Mouse (Mus musculus) CH12F3 (cell line): Measurements from ENCODE around the gene Ppm1h.

Experiments used
- in situ Hi-C: fragments of 300-500 bp; cut with MboI; formaldehyde crosslinking; loops from 2 replicates; pipeline ENCODE4 v1.14.3; 2020; ENCODE audit warnings: low sequenced_read_pairs

The Ppm1h gene

DNA sequence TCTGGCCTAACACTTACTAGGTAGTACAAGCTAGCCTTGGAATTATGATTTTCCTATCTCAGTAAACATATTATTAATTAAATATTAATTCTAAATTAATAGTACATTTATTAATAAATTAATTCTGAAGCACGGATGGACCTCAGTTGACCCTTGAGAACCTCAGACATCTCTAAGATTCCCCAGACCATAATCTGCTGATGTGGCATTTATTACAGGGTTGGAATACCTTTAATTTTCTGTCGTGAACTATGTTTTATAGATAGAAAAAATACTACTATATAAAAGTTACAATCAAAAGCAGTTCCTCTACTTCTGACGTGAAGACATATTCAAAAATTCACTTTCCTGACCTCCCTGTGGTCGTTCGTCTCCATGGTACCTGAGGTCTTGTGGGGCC lies 19.8 kb downstream of the Ppm1h start:
- in situ Hi-C loops = no loop called here

DNA sequence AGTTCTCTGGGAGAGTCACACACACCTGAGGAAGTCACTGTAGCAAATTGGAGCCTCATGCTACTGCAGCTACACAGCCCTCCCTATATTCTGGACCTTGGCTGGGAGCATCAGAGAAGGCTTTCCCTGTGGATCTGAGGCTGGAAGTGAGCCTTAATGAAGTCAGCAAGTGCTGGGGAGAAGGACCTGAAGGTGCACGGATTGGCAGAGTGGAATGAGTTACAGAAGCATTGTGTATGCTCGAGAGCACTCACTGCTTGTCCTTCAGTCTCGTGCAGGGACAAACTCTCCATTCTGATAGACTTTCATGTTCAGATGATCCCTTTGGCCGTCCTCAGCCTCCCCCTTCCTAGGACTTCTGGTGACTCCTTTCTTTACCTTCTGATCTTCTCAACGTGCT lies 26.3 kb downstream of the Ppm1h start:
- in situ Hi-C loops = no loop called here

DNA sequence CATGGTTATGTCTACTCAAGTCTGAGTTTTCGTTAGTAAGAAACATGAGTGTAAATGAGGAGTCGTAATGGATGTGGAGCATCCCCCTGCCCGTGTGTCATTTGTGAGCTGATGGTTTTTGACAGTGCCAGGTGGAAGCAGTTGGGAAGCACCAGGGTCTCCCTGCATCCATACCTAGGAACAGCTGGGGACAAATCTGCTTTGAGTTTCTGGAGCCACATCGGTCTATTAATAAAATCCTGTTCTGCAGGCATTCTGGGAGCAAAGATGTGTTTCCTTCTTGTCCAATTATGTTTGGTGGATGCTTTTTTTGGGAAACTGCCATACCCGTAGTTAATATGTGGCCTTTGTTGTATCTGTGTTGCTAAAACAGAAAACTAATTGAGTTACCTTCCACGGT lies 26.9 kb downstream of the Ppm1h start:
- in situ Hi-C loops = no loop called here

DNA sequence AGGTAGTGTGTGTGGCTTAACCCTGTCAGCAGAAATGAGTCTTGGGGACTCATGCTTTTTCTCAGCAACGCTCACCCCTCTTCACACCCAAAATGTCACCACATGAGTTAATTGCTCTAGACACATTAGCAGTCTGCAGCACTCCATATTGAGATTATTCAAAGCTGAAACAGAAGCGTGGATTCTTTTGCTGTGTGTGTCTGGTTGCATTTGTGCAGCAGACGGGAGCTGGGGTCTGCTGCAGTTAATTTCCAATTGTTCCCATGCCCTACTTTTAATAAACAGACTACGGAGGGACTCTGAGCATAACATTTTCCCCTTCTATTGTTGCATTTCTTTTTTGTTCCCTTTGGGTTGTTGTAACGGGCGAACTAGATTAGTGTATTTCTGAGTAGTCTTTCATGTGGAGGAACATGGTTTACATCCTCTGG lies 32.8 kb downstream of the Ppm1h start:
- in situ Hi-C loops = no loop called here

DNA sequence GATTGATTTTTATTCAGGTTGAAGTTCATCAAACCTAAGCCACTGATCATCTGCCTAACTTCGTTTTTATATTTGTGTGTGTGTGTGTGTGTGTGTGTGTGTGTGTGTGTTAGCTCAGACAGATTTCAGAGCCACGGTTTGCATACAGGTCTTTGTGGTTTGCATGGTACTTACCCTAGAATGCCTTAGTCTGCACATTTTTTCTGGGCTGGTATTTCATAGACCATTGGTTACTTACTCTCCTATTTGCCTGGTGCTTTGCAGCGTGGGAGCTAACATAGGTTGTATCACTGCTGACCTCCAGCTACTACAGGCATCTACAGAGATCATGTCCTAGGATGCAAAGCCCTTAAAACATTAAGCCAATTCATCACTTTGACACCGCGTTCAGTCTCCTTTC lies 33.7 kb downstream of the Ppm1h start:
- in situ Hi-C loops = no loop called here

DNA sequence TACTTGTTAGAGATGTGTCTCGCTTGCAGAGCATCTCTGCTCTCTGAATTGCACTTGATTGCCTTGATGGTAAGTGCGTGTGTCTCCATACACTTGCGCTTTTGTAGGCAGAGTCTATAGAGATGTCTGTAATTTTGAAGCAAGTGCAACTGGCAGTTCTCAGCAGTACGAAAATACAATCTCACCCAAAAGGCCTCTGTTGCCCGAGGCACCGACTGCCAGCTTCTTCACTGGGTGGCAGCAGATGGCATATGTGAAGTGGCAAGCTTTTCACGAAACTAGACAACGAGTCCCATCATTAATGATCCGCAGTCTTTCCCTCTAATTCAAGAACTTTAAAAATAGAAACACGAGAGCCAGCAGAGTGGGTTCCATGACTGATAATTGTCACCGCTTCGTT lies 37.3 kb downstream of the Ppm1h start:
- in situ Hi-C loops = no loop called here

DNA sequence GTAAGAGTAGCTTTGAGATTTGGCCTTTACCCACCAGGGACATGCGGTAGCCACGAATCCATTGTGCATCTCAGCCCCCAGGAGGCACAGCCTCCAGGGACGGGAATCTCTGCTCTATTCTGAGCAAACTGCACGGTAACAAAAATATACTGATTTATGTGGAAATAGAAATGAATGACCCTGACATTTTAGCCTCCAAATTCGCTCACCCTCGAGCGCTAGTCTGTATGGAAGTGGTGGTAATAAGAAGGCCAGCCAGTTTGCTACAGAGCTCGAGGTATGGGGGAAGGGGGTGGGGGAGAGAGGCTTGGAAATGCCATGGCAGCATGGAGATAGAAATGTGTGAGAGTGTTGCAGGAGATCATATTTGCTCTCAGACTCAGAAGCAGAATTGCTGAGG lies 37.7 kb downstream of the Ppm1h start:
- in situ Hi-C loops = no loop called here

DNA sequence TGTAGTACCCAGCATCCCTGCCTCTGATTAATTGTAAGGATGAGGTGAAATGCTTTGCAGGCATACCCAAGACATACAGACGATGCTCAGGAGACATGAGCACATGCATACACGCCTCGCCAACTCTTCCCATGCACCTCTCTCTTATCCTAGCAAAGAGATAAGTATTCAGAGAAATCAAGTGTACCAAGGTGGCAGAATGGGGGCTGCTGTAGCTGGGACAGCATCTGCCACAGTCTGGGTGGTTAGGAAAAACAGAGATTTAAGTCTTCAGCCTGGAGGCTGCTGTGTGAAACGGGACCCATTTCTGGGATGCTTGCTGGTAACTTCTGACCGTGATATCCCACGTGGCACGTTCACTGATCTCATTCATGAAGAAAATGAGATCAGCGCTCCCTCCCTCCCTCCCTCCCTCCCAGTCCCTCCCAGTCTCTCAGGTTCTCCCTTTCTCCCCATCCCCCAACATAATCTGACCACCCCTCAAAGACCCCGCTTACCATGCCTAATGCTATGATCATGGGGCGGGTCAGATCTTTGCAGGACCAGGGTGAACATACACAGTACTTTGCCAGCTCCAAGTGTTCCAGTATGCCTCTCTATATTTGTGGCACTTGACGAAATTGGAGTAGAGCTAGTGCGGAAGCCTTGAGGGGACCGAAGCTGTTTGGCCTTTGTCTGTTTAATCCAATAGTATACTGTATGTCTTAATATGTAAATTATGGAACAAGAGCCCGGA lies 38.3 kb downstream of the Ppm1h start:
- in situ Hi-C loops = no loop called here

DNA sequence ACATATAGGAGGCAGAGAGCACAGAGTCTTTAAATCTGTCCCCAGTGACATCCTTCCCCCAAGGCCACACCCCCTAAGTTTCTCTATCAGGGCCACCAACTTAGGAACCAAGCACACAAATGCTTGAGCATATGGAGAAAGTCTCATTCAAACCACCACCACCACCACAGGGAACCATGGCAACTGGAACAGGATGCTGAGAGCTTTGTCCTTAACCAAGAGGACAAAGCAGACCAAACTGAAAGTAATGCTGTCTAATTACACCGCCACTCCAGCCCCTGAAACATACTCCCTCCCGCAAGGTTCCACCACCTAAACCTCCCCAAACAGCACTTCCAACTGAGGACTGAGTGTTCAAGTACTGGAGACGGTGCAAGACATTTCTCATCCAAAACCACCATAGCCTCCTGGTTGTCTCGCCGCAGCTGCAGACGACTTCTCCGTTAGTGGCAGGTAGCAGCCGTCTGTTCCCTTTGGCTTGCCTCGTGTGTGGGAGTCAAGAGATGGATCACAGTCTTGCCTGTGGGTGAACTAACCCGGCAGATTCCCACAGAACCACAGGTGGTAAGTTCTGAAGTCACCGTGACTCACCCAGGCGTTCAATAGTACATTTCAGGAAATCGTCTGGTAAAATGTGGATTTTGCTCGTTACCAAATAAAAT lies 39.3 kb downstream of the Ppm1h start:
- in situ Hi-C loops = no loop called here

DNA sequence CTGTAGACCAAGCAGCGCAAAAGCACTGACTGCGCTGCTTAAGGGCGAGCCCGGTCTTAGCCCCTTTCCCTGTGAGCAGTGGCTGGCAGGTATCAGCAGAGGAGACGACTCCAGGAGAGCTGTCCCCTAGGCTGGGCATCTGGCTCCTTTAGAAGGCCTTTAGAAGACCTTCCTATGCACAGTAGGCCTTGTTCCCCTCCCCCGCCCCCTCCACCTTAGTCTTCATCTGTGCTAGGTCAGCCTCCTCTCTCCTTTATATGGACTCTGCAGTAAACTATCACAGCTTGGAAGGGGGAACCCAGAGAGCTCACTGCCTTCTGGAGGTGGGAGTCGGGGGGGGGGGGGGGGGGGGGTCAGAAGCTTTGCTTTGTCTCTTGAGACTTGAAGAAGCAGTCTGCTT lies 40.4 kb downstream of the Ppm1h start:
- in situ Hi-C loops = no loop called here

DNA sequence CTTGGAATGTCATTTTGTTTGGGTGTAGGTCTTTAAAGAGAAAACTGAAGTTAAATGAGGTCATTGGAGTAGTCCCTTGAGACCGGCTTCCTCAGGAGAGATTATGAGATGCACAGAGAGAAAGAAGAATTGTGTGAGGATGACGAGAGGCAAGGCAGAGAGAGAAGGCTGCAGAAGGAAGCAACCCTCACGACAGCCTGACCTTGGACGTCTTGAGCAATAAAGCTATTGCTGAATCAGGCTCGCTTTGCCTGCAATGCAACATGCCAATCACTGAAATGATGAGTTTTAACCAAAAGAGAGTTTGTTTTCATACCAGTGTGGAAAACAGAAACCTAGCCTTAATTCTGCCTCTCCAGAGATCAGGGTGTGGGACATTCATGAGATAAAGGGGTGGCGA lies 43.5 kb downstream of the Ppm1h start:
- in situ Hi-C loops = no loop called here

DNA sequence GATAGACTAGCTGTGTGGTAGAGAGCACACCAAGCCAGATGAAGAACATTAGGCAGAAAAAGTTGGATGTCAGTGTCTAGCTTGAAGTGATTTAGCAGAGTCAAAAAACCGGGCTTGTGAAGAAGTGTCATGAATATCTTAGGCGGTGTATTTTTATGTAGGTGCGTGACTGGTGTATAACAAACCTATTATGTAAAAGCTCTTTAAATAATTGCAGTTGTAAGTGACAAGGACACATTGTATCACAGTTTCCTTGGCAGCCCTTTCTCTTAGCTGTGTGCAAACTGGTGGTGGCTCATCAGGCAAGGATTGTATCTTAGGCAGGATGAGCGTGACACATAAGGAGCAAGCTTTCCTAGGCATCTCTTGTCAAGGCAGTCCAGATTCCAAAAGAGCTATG lies 46.1 kb downstream of the Ppm1h start:
- in situ Hi-C loops = no loop called here

DNA sequence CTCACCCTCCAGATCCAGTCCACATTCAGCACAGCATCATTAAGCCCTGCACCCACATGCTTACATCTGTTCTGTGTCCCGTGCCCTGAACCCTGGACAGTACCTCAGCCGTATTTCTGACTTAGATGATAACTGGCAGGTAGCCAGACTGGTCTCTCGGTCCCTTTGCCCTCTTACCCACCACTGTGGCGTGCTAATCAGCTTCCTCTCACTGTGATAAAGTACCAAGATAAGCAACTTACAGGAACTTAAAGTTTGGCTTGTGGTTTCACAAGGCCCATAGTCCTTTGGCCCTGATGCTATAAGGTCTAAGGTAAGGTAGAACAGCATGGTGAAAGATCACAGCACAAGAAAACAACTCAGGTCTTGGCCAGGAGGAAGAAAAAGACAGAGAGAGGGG lies 48.7 kb downstream of the Ppm1h start:
- in situ Hi-C loops = no loop called here

DNA sequence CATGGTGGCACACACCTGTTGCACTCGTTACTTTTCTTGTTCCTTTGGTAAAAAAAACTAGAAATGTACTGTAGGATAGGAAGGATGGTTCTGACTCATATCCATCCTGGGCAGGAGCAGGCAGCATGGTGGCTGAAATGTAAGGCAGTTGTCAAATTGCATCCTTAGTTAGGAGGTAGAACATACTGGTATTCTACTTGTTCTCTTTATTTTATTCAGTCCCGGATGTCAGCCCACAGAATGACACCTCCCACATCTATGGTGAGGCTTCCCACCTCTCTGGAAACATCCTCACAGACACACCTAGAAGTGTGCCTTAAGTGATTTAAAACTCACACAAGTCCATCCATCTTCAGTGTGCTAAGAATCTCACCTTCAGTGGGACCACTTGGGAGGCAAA lies 49.6 kb downstream of the Ppm1h start:
- in situ Hi-C loops = no loop called here

DNA sequence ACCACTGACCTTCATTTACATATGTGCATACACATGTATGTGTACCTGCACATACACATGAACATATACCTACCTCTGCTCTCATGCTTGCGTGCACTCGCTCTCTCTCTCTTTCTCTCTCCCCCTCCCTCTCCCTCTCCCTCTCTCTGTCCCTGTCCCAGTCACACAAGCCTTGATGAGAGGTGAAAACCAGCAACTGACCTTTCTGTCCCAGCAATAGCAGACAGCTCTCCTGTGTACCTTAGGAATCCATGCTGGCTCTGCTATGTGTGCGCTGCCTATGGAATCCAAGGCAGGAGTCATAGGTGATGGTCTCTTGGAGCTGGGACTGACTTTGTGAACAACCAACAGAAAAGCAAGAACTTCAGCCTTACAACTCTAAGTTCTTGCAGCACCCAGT lies 53.6 kb downstream of the Ppm1h start:
- in situ Hi-C loops = no loop called here

DNA sequence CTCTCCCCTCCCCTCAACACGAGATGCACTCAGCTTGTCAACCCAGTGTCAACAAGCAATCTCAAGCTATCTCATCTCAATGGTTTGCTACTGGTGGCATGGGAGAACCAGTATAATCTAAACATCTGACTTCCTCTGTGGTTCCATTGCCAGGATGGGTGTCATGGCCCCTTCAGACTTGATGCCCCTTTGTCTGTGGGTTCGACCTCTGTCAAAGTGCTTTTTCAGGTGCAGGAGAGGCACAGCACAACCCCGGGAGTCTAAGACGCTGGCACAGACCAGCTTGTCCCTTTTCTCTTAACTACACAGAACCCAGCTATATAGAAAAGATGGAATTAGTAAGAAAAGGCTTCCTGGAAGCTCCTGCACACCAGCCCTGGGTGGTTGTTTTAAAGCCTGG lies 56.0 kb downstream of the Ppm1h start:
- in situ Hi-C loops = no loop called here

DNA sequence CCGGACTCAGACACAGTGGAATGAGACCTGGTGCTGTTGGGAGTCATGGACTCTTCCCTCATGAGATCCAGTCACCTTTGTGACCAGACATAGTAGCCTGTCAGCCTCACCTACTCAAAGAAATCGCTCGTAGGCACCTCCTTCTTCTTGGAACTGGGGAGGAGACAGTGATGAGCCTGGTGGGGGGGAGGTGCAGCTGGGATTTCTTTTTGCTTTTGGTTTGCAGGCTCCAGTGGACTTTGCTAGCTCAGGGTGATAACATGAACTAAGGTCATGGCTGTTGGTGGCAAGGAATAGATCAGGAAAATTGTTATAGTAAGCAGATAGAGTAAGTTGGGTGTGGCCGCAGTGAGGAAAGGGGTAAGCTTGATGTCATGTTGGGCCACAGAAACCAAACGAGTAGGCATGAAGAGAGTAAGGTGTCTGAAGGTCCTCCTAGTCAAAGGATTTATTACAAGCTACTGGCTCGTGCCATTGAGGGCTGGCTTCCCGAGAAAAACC lies 56.8 kb downstream of the Ppm1h start:
- in situ Hi-C loops = no loop called here

DNA sequence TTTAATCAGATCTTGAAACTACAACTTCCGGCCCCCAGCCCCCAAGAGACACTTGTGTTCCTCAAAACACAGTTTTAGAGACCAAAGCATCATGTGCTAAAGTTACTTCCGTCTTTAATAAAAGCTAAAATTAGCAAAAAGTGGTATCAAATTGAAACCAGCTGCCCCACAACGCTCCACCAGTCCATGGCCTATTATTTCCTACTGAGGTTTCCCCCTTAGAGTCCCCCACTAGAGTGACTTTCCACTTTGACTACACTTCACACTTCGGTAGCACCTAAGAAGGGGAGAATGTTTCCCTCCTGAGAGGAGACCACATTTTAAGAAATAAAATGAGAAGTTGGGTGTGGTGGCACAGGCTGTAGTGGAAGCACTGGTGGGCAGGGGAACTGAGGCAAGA lies 58.3 kb downstream of the Ppm1h start:
- in situ Hi-C loops = no loop called here

DNA sequence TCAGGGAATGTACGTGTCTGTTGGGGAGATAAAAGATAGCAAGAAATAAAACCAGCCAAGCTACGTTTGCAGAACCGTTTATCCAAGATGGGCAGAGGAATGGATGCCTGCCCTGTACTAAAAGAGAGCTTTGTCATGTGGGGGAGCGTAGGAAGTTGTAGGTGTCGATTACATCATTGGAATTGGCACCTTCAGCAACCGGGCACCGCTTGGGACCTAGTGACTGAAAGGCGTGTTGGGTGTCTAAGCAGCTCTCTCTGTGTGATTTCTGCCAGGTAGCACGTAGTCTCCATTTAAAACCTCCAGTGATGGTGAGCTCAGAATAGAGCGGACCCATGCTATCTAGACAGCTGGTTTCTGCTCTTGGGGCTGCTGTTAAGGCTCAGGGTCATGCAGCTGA lies 60.0 kb downstream of the Ppm1h start:
- in situ Hi-C loops = no loop called here

DNA sequence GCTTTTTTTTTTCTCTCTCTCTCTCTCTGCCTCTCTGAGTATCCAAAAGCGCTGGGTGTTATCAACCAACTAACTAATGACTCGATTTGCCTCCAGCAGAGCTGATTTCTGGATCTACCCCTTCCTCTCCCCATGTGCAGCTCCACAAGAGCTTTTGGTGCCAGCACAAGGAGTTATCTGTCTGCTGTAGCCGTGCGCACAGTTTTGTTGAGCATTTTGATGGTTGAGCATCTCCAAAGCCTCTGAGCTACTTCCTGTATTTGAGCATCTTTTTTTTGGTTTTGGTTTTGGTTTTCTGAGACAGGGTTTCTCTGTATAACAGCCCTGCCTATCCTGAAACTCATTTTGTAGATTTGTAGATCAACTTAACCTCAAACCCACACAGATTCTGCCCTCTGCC lies 60.5 kb downstream of the Ppm1h start:
- in situ Hi-C loops = no loop called here

DNA sequence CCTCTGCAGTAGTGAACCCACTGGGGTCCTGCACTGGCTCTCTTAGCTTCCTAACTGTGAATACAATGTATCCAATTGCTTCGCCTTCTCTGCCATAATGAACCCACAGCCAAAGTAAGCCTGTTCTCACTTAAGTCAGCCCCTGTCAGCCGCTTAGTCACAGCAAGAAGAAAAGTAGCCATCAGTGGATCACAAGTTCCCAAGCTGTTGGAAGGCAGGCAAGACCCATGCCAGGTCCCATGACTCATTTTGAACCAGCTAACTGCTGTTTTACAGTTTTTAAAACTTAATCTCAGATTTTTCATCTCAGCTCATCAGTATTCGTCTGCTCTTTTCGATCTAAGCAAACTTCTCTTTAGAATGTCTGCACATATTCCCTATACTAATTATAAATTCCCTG lies 61.6 kb downstream of the Ppm1h start:
- in situ Hi-C loops = no loop called here

DNA sequence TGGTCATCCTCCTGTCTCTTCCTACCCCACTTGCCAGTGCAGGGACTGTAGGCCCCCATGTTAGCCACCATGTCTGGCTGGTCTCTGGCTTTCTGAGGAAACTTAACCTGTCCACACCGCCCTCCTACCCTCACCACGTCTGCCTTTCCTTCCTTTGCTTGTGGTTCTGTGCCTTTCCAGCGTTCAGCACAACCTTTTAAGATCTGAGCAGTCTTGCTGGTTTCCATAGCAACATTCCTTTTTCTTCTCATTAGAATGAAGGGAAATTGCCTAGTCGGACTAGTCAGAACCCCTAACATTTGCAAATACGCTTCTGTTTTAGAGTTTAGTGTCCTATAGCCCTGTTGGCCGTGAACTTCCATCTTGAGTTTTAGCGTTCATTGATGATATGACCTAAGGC lies 62.6 kb downstream of the Ppm1h start:
- in situ Hi-C loops = no loop called here

DNA sequence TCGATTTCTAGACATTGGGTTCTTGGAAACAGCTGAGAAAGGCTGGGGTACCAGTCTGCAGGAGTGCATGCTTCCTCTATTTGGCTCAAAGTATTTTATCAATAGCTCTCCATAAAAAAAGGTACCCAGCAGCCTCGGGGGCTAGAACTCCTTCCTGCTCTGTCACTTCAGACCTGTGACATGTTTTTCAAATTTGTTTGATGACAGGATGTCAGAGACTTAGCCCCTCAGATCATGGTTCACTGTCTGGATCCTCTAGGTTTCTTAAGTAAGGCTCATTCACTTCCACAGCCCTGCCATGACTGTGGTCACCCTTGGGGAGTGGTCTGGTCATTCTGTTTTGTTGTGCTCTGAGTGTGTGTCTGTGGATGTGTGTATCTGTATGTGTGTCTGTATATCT lies 63.6 kb downstream of the Ppm1h start:
- in situ Hi-C loops = no loop called here
